Mouse (Mus musculus): Measurements from ENCODE around the gene Gm6583. TPM values are rescaled to one million over a fixed set of nuclear protein-coding genes. Genes with fewer than 3 reads are reported as not detected.
"Not testable (repeated sequence)": the region's sequence is repeated elsewhere in the genome, so short reads cannot be mapped to it uniquely, and the experiment has no call there.

Gm6583 gene
- polyA plus RNA-seq, 1 experiment = 1.4 TPM

DNA sequence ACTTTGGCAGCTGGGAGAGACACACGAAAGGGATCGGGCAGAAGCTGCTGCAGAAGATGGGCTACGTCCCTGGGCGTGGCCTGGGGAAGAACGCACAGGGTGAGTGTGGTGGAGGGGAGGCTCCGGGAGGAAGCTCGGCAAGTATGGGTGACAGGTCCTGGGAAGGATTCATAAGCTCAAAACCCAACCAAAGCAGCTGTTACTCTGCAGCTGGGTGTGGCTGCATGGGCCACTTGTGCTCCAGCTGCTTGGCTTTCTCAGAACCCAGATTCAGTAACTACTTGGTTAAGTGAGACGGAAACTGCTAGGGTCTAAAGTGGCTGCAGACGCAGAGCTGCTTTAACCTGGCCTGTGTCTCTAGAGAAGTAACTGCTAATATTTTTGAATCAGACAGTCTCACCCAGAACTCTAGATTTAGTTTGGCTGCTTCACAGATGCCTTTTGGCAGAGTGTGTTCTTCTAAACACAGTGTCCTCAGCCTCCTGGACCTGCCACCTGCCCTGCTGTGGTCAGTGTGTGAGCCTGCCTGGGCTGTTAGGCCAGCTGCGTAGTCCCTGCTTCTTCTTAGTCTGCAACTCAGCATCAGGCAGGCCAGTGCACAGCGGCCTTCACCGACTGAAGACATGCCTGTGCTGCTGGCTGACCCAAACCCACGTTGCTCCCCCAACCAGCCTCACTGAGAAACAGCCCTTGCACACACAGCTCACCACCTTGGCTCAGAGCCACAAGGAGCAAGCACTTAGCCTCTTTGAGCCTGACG, 25.8 kb downstream of the Gm6583 start:
- TF ChIP-seq GATA1 (IDR thresholded peaks at IDR 0.05; ENCODE audit: borderline replicate concordance, low read length) (no peak), FLI1 (IDR thresholded peaks at IDR 0.05; ENCODE audit: low read length) (no peak)
- Histone ChIP-seq H3K27me3 (replicated peaks) (no peaks in the 10 kb centered on the region), H3K9me3 (no peaks in the 10 kb centered on the region), H3K4me3 (replicated peaks) (no peak overlapping the region), H3K36me3 (replicated peaks; ENCODE audit: low read length) (peaks cover 79% of the 10 kb centered on the region), H3K4me1 (peaks cover 54% of the 10 kb centered on the region)

DNA sequence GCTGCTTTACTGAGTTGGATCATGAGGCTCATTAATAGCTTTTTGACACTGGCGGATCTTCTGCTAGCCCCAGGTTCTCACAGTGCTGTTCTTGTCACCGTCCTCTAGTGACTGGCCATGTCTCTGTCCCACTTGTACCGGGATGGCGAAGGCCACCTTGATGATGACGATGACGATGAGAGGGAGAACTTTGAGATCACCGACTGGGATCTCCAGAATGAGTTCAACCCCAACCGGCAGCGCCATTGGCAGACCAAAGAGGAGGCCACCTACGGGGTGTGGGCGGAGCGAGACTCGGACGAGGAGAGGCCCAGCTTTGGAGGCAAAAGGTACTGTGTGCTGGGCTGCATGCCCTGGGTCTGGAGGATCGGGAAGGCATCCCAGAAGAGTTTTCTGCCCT, 28.0 kb downstream of the Gm6583 start:
- Histone ChIP-seq H3K36me3 (replicated peaks; ENCODE audit: low read length) (peaks cover 58% of the 10 kb centered on the region), H3K4me3 (replicated peaks) (no peak overlapping the region), H3K9me3 (no peaks in the 10 kb centered on the region), H3K27me3 (replicated peaks) (no peaks in the 10 kb centered on the region), H3K4me1 (peaks cover 45% of the 10 kb centered on the region)
- TF ChIP-seq GATA1 (IDR thresholded peaks at IDR 0.05; ENCODE audit: borderline replicate concordance, low read length) (no peak), FLI1 (IDR thresholded peaks at IDR 0.05; ENCODE audit: low read length) (no peak)

DNA sequence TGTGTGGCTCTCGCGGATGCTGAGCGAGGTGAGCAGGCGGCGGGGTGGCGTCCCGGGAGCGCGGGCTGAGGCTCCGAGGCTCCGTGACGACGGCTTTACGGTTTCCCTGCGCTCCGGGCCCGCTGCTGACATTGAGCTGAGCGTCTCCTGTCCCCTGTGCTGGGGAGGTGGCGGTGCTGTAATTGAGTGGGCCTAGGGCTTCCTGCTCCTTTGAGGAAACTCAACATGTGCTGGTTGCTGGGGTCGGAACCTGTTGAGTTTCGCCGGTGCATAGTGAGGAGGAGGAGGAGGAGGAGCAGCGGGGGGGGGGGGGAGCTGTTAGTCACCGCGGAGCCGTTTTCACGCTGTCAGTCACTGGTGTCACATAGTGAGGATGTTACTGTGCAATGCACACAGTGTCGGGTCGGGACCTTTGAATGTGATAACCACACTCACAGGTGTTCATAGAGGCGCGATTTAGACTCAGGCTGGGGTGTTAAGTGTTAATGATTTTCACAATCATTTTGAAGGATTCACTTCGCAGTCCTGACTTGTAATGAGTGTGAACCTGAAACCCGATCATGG, 29.3 kb downstream of the Gm6583 start:
- Histone ChIP-seq H3K4me1 (peaks cover 42% of the 10 kb centered on the region), H3K36me3 (replicated peaks; ENCODE audit: low read length) (peaks cover 45% of the 10 kb centered on the region), H3K4me3 (replicated peaks) (peak overlapping the region; percentile 99), H3K9me3 (no peaks in the 10 kb centered on the region), H3K27me3 (replicated peaks) (no peaks in the 10 kb centered on the region)
- no peak for TF ChIP-seq GATA1 (IDR thresholded peaks at IDR 0.05; ENCODE audit: borderline replicate concordance, low read length)
- TF ChIP-seq FLI1 (IDR thresholded peaks at IDR 0.05; ENCODE audit: low read length) = no peak

DNA sequence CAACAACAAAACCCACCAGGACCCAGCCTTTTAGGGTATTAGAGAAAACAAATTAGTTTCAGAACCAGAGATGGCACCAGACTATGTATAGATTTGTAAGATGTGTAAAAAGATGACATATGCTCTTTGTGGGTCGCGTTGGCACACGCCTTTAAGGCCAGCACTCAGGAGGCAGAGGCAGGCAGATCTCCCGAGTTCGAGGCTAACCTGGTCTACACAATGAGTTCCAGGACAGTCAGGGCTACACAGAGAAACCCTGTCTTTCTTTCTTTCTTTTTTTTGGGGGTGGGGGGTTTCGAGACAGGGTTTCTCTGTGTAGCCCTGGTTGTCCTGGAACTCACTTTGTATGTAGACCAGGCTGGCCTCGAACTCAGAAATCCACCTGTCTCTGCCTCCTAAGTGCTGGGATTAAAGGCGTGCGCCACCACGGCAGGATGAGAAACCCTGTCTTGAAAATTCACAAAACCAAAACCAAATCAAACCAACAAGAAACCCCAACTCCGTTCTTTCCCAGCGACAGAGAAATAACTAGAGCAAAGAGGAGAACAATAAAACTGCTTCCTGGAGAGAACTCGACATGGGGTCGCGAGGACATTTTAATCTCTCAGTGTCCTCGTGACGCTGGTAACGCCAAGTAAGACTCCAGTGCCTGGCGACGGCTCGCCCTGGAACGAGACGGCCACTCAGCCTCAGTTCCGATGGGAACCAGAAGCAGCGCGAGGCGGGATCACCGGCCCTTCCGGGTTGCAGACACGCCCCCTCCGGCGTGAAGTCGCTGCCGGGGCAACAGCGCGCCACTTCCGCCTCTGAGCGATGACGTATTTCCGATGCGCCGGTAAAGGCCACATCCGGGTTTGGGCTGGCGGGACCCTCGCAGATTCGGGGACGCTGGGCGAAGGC, 30.0 kb downstream of the Gm6583 start, which contains the start of gene Tfip11:
Tfip11 (plus strand) TSS at position 813 of the 900 bp plus-strand sequence.
- H3K27me3 ChIP-seq (replicated peaks) = no peaks in the 10 kb centered on the region
- TF ChIP-seq GATA1 (IDR thresholded peaks at IDR 0.05; ENCODE audit: borderline replicate concordance, low read length) (no peak), FLI1 (IDR thresholded peaks at IDR 0.05; ENCODE audit: low read length) (peak; percentile 93)
- H3K4me3 ChIP-seq (replicated peaks) = peak within 1 kb of the TSS; percentile 99
- H3K9me3 ChIP-seq = no peaks in the 10 kb centered on the region
- peaks cover 41% of the 10 kb centered on the region for H3K4me1 ChIP-seq
- peaks cover 37% of the 10 kb centered on the region for H3K36me3 ChIP-seq (replicated peaks; ENCODE audit: low read length)

DNA sequence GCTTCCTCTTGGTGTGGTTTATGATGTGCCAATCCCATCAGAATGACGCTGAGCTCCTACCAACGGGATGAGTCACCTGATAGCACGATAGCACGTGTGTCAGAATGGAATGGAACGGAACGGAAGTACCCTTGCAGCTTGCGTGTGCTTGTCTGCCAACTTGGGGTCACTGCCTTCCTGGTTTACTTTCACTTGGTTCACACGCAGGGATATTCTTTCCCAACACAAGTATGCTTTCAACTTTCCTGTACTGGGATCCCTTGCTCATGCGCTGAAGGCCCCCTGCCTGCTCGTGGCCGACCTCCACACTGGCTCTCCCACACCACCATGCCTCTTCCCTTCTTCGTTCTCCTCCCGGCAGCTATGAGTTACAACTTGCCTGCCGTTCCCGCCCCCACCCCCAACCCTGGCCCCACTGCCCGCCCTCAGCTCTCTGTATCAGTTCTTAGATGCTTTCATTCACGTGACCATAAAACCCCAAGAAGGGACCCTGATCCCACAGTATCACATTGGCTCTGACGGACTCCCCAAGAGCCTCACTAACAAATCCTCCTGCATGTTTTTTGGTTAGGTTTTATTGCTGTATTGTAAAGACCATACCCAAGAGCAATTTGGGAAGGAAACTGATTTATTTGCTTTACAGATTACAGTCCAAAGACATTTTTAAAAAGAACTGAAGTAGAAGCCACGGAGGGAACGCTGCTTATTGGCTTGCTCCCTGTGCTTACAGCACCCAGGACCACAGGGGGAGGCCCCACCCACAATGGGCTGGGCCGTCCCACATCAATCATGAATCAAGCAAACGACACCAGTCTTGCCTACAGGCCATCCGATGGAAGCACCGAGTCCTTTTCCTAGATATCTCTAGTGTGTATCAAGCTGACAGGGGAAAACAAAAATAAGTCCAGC, 30.9 kb downstream of the Gm6583 start:
- peaks cover 28% of the 10 kb centered on the region for H3K36me3 ChIP-seq (replicated peaks; ENCODE audit: low read length)
- TF ChIP-seq FLI1 (IDR thresholded peaks at IDR 0.05; ENCODE audit: low read length) = no peak
- no peak for TF ChIP-seq GATA1 (IDR thresholded peaks at IDR 0.05; ENCODE audit: borderline replicate concordance, low read length)
- H3K4me1 ChIP-seq = peaks cover 47% of the 10 kb centered on the region
- H3K27me3 ChIP-seq (replicated peaks) = no peaks in the 10 kb centered on the region
- H3K4me3 ChIP-seq (replicated peaks) = peak overlapping the region; percentile 99
- H3K9me3 ChIP-seq = no peaks in the 10 kb centered on the region

DNA sequence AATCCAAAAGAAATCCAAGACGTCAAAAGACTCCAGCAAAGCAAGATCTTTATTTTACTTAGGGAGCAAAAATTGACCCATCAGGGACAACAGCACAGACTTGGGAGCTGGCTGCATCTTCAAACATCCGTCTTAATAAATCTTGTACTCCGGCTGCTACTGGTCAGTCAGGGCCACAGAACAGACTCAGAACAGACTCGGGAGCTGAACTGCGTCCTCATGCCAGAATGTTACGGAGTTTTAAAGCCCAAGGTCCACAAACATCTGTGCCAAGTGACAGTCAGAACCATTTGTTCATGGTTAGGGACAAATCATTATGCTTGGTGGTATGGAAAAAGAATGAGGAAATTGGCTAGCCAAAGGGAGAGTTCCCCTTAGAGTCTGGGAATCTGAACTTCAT, 32.6 kb downstream of the Gm6583 start:
- no peak for TF ChIP-seq FLI1 (IDR thresholded peaks at IDR 0.05; ENCODE audit: low read length)
- no peak for TF ChIP-seq GATA1 (IDR thresholded peaks at IDR 0.05; ENCODE audit: borderline replicate concordance, low read length)
- Histone ChIP-seq H3K4me1 (peaks cover 56% of the 10 kb centered on the region), H3K36me3 (replicated peaks; ENCODE audit: low read length) (peaks cover 23% of the 10 kb centered on the region), H3K4me3 (replicated peaks) (no peak overlapping the region), H3K9me3 (no peaks in the 10 kb centered on the region), H3K27me3 (replicated peaks) (no peaks in the 10 kb centered on the region)

DNA sequence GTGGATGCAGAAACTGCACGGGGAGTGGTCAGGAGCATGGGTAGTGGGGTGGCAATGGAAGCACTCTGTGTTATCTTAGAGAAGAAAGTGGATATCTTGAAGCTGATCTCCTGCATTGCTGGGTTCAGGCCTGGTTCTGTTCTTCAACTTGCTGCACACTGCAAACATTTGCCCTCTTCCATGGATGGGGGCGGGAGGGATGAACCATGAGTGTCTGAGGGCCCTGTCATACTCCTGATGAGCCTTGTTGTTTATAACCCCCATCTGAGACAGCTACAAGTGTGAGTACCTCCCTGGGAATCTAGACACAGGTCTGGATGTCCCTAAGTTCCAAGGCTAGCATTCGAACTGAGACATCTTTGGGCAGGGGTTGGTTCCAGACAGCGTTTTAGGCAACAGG, 34.5 kb downstream of the Gm6583 start:
- no peaks in the 10 kb centered on the region for H3K9me3 ChIP-seq
- H3K36me3 ChIP-seq (replicated peaks; ENCODE audit: low read length) = peaks cover 28% of the 10 kb centered on the region
- TF ChIP-seq GATA1 (IDR thresholded peaks at IDR 0.05; ENCODE audit: borderline replicate concordance, low read length) (no peak), FLI1 (IDR thresholded peaks at IDR 0.05; ENCODE audit: low read length) (no peak)
- peaks cover 55% of the 10 kb centered on the region for H3K4me1 ChIP-seq
- H3K4me3 ChIP-seq (replicated peaks) = no peak overlapping the region
- no peaks in the 10 kb centered on the region for H3K27me3 ChIP-seq (replicated peaks)

DNA sequence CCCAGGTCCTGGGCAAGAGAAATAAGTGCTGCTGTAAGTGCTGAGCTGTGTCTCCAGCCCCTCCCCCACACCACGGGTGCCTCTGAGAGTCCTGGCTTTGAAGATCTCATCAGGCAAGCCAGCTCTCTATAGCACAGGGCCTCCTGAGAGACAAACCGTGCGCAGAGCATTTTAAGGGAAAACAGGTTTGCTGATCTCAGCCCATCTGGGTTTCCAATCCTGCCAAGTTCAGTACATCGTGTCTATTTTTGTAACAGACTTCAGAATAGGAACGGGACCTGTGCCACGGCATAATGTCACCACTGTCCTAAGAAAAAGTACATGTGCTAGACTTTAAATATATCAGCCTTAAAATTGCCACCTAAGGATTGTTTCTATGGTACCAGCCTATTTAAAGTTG, 34.9 kb downstream of the Gm6583 start:
- peaks cover 32% of the 10 kb centered on the region for H3K36me3 ChIP-seq (replicated peaks; ENCODE audit: low read length)
- H3K4me1 ChIP-seq = peaks cover 59% of the 10 kb centered on the region
- no peak overlapping the region for H3K4me3 ChIP-seq (replicated peaks)
- TF ChIP-seq GATA1 (IDR thresholded peaks at IDR 0.05; ENCODE audit: borderline replicate concordance, low read length) (no peak), FLI1 (IDR thresholded peaks at IDR 0.05; ENCODE audit: low read length) (no peak)
- H3K9me3 ChIP-seq = no peaks in the 10 kb centered on the region
- H3K27me3 ChIP-seq (replicated peaks) = no peaks in the 10 kb centered on the region

DNA sequence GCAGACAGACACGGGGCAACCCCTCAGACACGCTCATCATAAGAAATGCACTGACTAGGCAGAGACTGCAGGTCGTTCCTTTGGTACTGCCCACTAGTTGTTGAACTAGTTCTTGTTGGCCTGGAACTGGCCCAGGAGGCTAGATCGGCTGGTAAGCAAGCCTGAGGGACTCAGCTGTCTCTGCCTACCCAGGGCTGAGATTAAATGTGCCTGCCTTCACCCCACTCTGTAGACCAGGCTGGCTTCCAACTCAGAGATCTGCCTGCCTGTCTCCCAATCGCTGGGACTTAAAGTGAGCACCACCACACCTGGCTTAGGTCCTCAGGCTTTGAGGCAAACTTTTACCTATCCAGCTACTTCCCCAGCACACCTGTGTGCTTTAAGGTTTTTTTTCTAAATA, 35.5 kb downstream of the Gm6583 start:
- no peak for TF ChIP-seq GATA1 (IDR thresholded peaks at IDR 0.05; ENCODE audit: borderline replicate concordance, low read length)
- no peak for TF ChIP-seq FLI1 (IDR thresholded peaks at IDR 0.05; ENCODE audit: low read length)
- Histone ChIP-seq H3K27me3 (replicated peaks) (no peaks in the 10 kb centered on the region), H3K36me3 (replicated peaks; ENCODE audit: low read length) (peaks cover 38% of the 10 kb centered on the region), H3K4me1 (peaks cover 61% of the 10 kb centered on the region), H3K4me3 (replicated peaks) (no peak overlapping the region), H3K9me3 (no peaks in the 10 kb centered on the region)

DNA sequence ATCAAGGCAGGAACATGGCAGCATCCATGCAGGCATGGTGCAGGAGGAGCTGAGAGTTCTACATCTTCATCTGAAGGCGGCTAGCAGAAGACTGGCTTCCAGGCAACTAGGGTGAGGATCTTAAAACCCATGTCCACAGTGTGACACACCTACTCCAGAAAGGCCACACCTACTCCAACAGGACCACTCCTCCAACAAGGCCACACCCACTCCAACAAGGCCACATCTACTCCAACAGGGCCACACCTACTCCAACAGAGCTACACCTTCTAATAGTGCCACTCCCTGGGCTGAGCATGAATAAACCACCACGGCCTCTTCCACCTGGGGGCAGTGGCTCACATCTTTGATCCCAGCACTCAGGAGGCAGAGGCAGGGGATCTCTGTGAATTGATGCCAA, 36.5 kb downstream of the Gm6583 start:
- not testable (repeated sequence) for H3K27me3 ChIP-seq (replicated peaks); H3K9me3 ChIP-seq; H3K4me3 ChIP-seq (replicated peaks)
- Histone ChIP-seq H3K4me1 (peaks cover 53% of the 10 kb centered on the region), H3K36me3 (replicated peaks; ENCODE audit: low read length) (peaks cover 48% of the 10 kb centered on the region)

Measured in megakaryocyte, embryonic 14.5 days (primary cell).